11 mouse cellular contexts compared by ENCODE assay signal in genomic region chr6:144772175-144772918, GRCm38 (mm10). TPM values are rescaled to one million over a fixed set of nuclear protein-coding genes. Genes with fewer than 3 reads are reported as not detected.
DNase-seq lines count a peak whose midpoint lies in the region; ATAC-seq and TF ChIP-seq lines count a peak whose summit lies in the region.
"Had no signal": no experiment of that assay in that cellular context is flagged by ENCODE, and none has a peak within 500 bp of the region (broad histone marks: within the 10 kb centered on the region; RNA-seq: fewer than 3 reads in every experiment).

No protein-coding gene starts in this region.

- no peaks in the 10 kb centered on the region for H3K27me3 ChIP-seq in kidney, postnatal 0 days (ENCODE audit: insufficient read depth, low read length)
- no peaks in the 10 kb centered on the region for H3K27me3 ChIP-seq in liver, embryonic 12.5 days (replicated peaks)
- H3K27me3 ChIP-seq: limb, embryonic 15.5 days had no signal

- no peaks in the 10 kb centered on the region for H3K36me3 ChIP-seq in kidney, postnatal 0 days (ENCODE audit: insufficient read depth, low read length)
- H3K36me3 ChIP-seq in liver, embryonic 12.5 days: no peaks in the 10 kb centered on the region
- H3K36me3 ChIP-seq: limb, embryonic 15.5 days had no signal

- H3K27ac ChIP-seq in kidney, postnatal 0 days: no peak overlapping the region
- H3K27ac ChIP-seq in liver, embryonic 12.5 days: no peak overlapping the region
- H3K27ac ChIP-seq: limb, embryonic 15.5 days had no signal

- intact Hi-C loops in heart, postnatal 25 days (cut with DNase I): no loop called here

- no peak overlapping the region for H3K4me3 ChIP-seq in kidney, postnatal 0 days (replicated peaks; ENCODE audit: low read depth, low read length)
- H3K4me3 ChIP-seq in liver, embryonic 12.5 days: no peak overlapping the region
- H3K4me3 ChIP-seq: limb, embryonic 15.5 days had no signal

- no peaks in the 10 kb centered on the region for H3K9me3 ChIP-seq in kidney, postnatal 0 days (replicated peaks; ENCODE audit: low read length)
- H3K9me3 ChIP-seq in liver, embryonic 12.5 days (replicated peaks): no peaks in the 10 kb centered on the region
- H3K9me3 ChIP-seq: limb, embryonic 15.5 days had no signal

- ATAC-seq in kidney, postnatal 0 days (replicated peaks; ENCODE audit: low FRiP score, low read depth): 0 out of 2 replicates have a peak, but pooled peaks have one; percentile 46
- 0 out of 2 replicates have a peak, but pooled peaks have one; percentile 60 for ATAC-seq in liver, embryonic 12.5 days
- ATAC-seq: activated CD4-positive, CD25-positive, alpha-beta regulatory T cell, adult 4 months had no signal

- no peak for TF ChIP-seq CTCF in kidney, postnatal 0 days (IDR thresholded peaks at IDR 0.05; ENCODE audit: low read depth)

- no peak for DNase-seq in kidney, postnatal 0 days (ENCODE audit: low spot score)
- DNase-seq in kidney, adult 9 months: no peak
- DNase-seq in spleen, postnatal 36 days (ENCODE audit: low spot score in 2 of 2): peak; percentile 4 to 17
- DNase-seq in spleen, postnatal 4 days (ENCODE audit: low spot score in 2 of 2): no peak
- no peak for DNase-seq in gastrocnemius, postnatal 4 days (ENCODE audit: low spot score in 2 of 2)
- no peak for DNase-seq in heart, adult 18-20 months
- DNase-seq in heart, postnatal 25 days (ENCODE audit: low spot score): no peak

- 68% methylated on average over 15 of the region's 15 CpGs for WGBS in kidney, postnatal 0 days
- 51% methylated on average over 15 of the region's 15 CpGs for WGBS in liver, embryonic 12.5 days (ENCODE audit: insufficient replicate concordance)

- no peak overlapping the region for H3K4me2 ChIP-seq in kidney, postnatal 0 days (ENCODE audit: low read length)
- H3K4me2 ChIP-seq in liver, embryonic 12.5 days: no peak overlapping the region
- H3K4me2 ChIP-seq: heart, embryonic 11.5 days; limb, embryonic 15.5 days had no signal

- 0 out of 2 replicates have a peak, but pooled peaks cover 5% of the 10 kb centered on the region for H3K4me1 ChIP-seq in kidney, postnatal 0 days (replicated peaks; ENCODE audit: insufficient read depth, low read length)
- H3K4me1 ChIP-seq in liver, embryonic 12.5 days: peaks cover 10% of the 10 kb centered on the region

- no peak overlapping the region for H3K9ac ChIP-seq in kidney, postnatal 0 days (ENCODE audit: low read depth, low read length)
- no peak overlapping the region for H3K9ac ChIP-seq in liver, embryonic 12.5 days
- H3K9ac ChIP-seq: limb, embryonic 15.5 days had no signal

RNA-seq across cellular contexts. Expression of gene Sox5, which starts 9.4 kb away (rescaled TPM):
- polyA plus RNA-seq in kidney, postnatal 0 days (2015; fragmentation: Nextera tagmentation; extraction: Ambion mirVana): 6.1 and 9.3 TPM in 2 replicates
- 5.9 and 6.2 TPM in 2 replicates for polyA plus RNA-seq in liver, embryonic 12.5 days (2016; fragmentation: Nextera tagmentation; extraction: Ambion mirVana)
- 1 to 10 TPM; 3.3 to 3.9 TPM for total RNA-seq in gastrocnemius, postnatal 4 days (2021)
- 1 to 10 TPM; 2.6 to 2.9 TPM for total RNA-seq in heart, adult 18-20 months (2021)
- 1 to 10 TPM; 2.8 to 2.9 TPM for total RNA-seq in heart, postnatal 25 days (2021)

Comparison
In these comparisons a context has a peak if more than half of its experiments do, and no peak if none do; other contexts are left out.
1. DNase-seq: peak in spleen, postnatal 36 days (2 of 2); none in kidney, postnatal 0 days (single experiment), kidney, adult 9 months (single experiment), spleen, postnatal 4 days (0 of 2), gastrocnemius, postnatal 4 days (0 of 2), heart, adult 18-20 months (0 of 2) and heart, postnatal 25 days (single experiment).